Mouse (Mus musculus) limb, embryonic 10.5 days (tissue): ENCODE measurements around the gene Yif1b. TPM values are rescaled to one million over a fixed set of nuclear protein-coding genes. Genes with fewer than 3 reads are reported as not detected.
A peak's percentile ranks its signal among the peaks of the same experiment; 100 is the strongest.
"Not testable (repeated sequence)": the region's sequence is repeated elsewhere in the genome, so short reads cannot be mapped to it uniquely, and the experiment has no call there.

Experiments
- DNase-seq: peaks from one replicate; pipeline ENCODE4 v3.0.0-alpha.2; 2017; ENCODE audit warnings: low spot score
- H3K27ac ChIP-seq: fragments of 300-500 bp; sonication (generic); 2 replicates; pipeline ENCODE4 v1.5.1; 2016; ENCODE audit warnings: mild to moderate bottlenecking
- H3K27me3 ChIP-seq: fragments of 300-500 bp; sonication (generic); 2 replicates; pipeline ENCODE4 v1.6.1; 2016; ENCODE audit warnings: low read depth, mild to moderate bottlenecking; ENCODE audit not compliant: poor library complexity, severe bottlenecking
- H3K36me3 ChIP-seq: fragments of 300-500 bp; sonication (generic); 2 replicates; pipeline ENCODE4 v1.6.1; 2016; ENCODE audit warnings: mild to moderate bottlenecking, moderate library complexity
- H3K4me1 ChIP-seq: fragments of 300-500 bp; sonication (generic); 2 replicates; pipeline ENCODE4 v1.6.1; 2016
- H3K4me3 ChIP-seq: fragments of 300-500 bp; sonication (generic); 2 replicates; pipeline ENCODE4 v1.5.1; 2016; ENCODE audit warnings: mild to moderate bottlenecking, moderate library complexity
- H3K9me3 ChIP-seq: fragments of 300-500 bp; sonication (generic); replicated peaks from 2 replicates; pipeline ENCODE4 v1.6.1; 2016; ENCODE audit warnings: mild to moderate bottlenecking
- WGBS: fragments of 180-500 bp; shearing (Covaris S2); methylation state at CpG from one replicate; pipeline ENCODE4 v1.1.7; 2016; 5-methylcytosine and 5-hydroxymethylcytosine counted together
- polyA plus RNA-seq: library from polyadenylated mRNA; unstranded; fragments of >200 nt; fragmentation: Nextera tagmentation; extraction: Ambion mirVana; gene quantifications from 2 replicates; pipeline ENCODE4 v1.2.1, GENCODE M21; 2016

Gene Yif1b
- polyA plus RNA-seq, 1 experiment from 2014 or later = 103 TPM

DNA sequence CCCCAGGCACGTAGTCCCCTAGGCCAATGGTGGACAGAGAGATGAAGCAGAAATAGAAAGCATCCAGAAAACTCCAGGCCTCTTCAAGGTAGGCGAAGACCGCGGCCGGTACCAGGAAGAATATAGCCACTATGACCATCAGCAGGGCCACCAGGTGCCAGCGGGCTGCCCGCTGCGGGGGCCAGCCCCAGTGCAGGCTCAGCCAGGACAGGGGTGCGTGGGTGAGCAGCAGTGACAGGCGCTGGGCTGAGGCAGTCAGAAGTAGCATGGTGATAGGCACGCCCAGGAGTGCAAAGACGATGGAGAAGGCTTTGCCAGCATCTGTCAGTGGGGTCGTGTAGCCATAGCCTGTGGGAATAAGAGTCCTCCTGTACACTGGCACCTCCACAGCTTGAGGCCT, 12.6 kb upstream of the Yif1b start:
- Histone ChIP-seq H3K36me3 (no peaks in the 10 kb centered on the region), H3K4me1 (peaks cover 11% of the 10 kb centered on the region), H3K4me3 (peak overlapping the region; percentile 37), H3K27ac (peak overlapping the region; percentile 71), H3K9me3 (no peaks in the 10 kb centered on the region), H3K27me3 (peaks cover 18% of the 10 kb centered on the region)
- no peak for DNase-seq
- WGBS = 74% methylated on average over 13 of the region's 13 CpGs

- Histone ChIP-seq H3K9me3 (no peaks in the 10 kb centered on the region), H3K27ac (no peak overlapping the region), H3K4me3 (no peak overlapping the region), H3K4me1 (peaks cover 21% of the 10 kb centered on the region), H3K27me3 (peaks cover 45% of the 10 kb centered on the region), H3K36me3 (no peaks in the 10 kb centered on the region)
- DNase-seq = no peak
- 79% methylated on average over 4 of the region's 4 CpGs for WGBS
These were observed 9.9 kb upstream of the Yif1b start for GRCm38 (mm10) chr7:29228202-29228601.

- no peak overlapping the region for H3K4me3 ChIP-seq
- H3K27me3 ChIP-seq = peaks cover 55% of the 10 kb centered on the region
- WGBS = 62% methylated on average over 3 of the region's 3 CpGs
- DNase-seq = no peak
- H3K4me1 ChIP-seq = peaks cover 11% of the 10 kb centered on the region
- no peaks in the 10 kb centered on the region for H3K9me3 ChIP-seq
- no peak overlapping the region for H3K27ac ChIP-seq
- no peaks in the 10 kb centered on the region for H3K36me3 ChIP-seq
These were observed 7.6 kb upstream of the Yif1b start for GRCm38 (mm10) chr7:29230560-29230959.

DNA sequence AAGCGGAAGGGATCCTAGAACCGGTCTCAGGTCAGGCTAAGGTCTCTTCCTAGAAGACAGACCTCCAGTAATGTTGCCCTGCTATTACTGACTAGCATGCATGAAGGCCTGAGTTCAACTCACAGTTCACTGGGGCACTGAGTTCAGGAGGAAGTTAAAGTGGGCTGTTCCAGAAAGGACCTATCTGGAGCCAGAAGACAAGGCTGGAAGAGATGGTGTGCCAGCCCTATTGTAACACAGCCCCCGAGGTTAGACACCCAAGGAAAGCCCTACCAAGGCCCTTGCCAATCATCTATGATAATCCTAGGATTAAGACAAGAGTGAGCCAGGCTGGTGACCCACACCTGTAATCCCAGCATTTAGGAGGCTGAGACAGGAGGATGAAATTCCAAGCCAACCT, 6.6 kb upstream of the Yif1b start:
- 59% methylated on average over 3 of the region's 3 CpGs for WGBS
- no peak for DNase-seq
- Histone ChIP-seq H3K4me1 (peaks cover 9% of the 10 kb centered on the region), H3K27me3 (peaks cover 55% of the 10 kb centered on the region), H3K36me3 (no peaks in the 10 kb centered on the region), H3K27ac (no peak overlapping the region), H3K9me3 (no peaks in the 10 kb centered on the region), H3K4me3 (peak overlapping the region; percentile 58)

- Histone ChIP-seq H3K27ac (peak within 1 kb of the TSS; percentile 75), H3K27me3 (peaks cover 55% of the 10 kb centered on the region), H3K4me3 (peak within 1 kb of the TSS; percentile 58), H3K4me1 (peaks cover 9% of the 10 kb centered on the region), H3K36me3 (no peaks in the 10 kb centered on the region), H3K9me3 (no peaks in the 10 kb centered on the region)
- WGBS = under 1% methylated on average over 62 of the region's 62 CpGs
- peak; percentile 55 for DNase-seq
These were observed 5.7 kb upstream of the Yif1b start, which contains the start of gene Kcnk6 for GRCm38 (mm10) chr7:29232247-29233013. Gene Kcnk6 (minus strand): TSS chr7:29232515.

DNA sequence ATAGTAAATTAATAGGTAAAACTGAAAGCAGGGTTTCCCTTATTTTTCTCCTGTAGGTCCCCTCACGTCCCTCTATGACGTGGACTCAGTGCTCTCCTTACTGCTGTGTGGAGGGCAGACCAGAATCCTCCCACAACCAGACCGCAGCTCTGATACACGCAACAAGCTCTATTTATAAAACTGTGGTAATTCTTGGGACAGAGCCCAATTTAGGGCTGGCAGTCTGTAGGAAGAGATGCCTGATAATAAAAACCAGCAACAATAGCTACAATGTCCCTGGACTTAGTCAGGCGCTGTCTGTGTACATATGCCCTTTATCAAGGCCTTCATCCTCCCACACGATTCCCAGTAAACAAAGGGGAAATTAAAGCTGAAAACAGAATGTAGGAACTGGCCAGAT, 4.4 kb upstream of the Yif1b start:
- Histone ChIP-seq H3K4me1 (peaks cover 15% of the 10 kb centered on the region), H3K9me3 (no peaks in the 10 kb centered on the region), H3K4me3 (no peak overlapping the region), H3K27ac (no peak overlapping the region), H3K36me3 (no peaks in the 10 kb centered on the region), H3K27me3 (peaks cover 55% of the 10 kb centered on the region)
- 88% methylated on average over 6 of the region's 6 CpGs for WGBS
- DNase-seq = no peak

- Histone ChIP-seq H3K9me3 (no peaks in the 10 kb centered on the region), H3K36me3 (no peaks in the 10 kb centered on the region), H3K27ac (no peak overlapping the region), H3K4me1 (peaks cover 25% of the 10 kb centered on the region), H3K27me3 (peaks cover 46% of the 10 kb centered on the region), H3K4me3 (no peak overlapping the region)
- DNase-seq = no peak
- 69% methylated on average over 5 of the region's 5 CpGs for WGBS
These were observed 3.5 kb upstream of the Yif1b start for GRCm38 (mm10) chr7:29234661-29235060.

GRCm38 (mm10) chr7:29236593-29236992, 1.5 kb upstream of the Yif1b start:
- H3K9me3 ChIP-seq = no peaks in the 10 kb centered on the region
- DNase-seq = no peak
- WGBS = 87% methylated on average over 4 of the region's 4 CpGs
- H3K4me3 ChIP-seq = no peak overlapping the region
- peaks cover 26% of the 10 kb centered on the region for H3K27me3 ChIP-seq
- H3K36me3 ChIP-seq = no peaks in the 10 kb centered on the region; the same call in 1 of the 2 replicates
- peaks cover 26% of the 10 kb centered on the region for H3K4me1 ChIP-seq
- H3K27ac ChIP-seq = no peak overlapping the region

DNA sequence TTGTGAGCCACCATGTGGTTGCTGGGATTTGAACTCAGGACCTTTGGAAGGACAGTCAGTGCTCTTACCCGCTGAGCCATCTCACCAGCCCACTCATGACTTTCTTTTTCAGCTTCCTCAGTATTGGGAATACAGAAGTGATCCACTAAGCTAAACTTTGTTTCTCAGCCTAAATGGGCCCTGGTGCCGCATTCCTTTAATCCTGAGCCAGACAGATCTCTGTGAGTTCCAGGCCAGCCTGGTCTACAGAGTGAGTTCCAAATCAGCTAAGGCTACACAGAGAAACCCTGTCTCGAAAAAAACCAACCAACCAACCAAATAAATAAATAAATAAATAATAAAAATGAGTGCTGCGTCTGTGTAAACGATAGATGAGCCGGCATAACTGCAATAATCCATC, 533 bp upstream of the Yif1b start:
- H3K36me3 ChIP-seq, DNase-seq, H3K9me3 ChIP-seq: not testable (repeated sequence)
- H3K27me3 ChIP-seq = peaks cover 16% of the 10 kb centered on the region
- 34% methylated on average over 6 of the region's 6 CpGs for WGBS
- H3K27ac ChIP-seq = peak overlapping the region; percentile 89
- H3K4me3 ChIP-seq = peak overlapping the region; percentile 70
- H3K4me1 ChIP-seq = peaks cover 18% of the 10 kb centered on the region

GRCm38 (mm10) chr7:29244732-29245416, 6.7 kb downstream of the Yif1b start:
- DNase-seq = no peak
- Histone ChIP-seq H3K27me3 (peaks cover 21% of the 10 kb centered on the region), H3K4me3 (no peak overlapping the region), H3K27ac (no peak overlapping the region), H3K9me3 (no peaks in the 10 kb centered on the region), H3K4me1 (peaks cover 18% of the 10 kb centered on the region), H3K36me3 (peaks cover 39% of the 10 kb centered on the region)
- 86% methylated on average over 7 of the region's 7 CpGs for WGBS

- no peak overlapping the region for H3K27ac ChIP-seq
- H3K36me3 ChIP-seq = peaks cover 39% of the 10 kb centered on the region
- peaks cover 21% of the 10 kb centered on the region for H3K27me3 ChIP-seq
- H3K9me3 ChIP-seq = no peaks in the 10 kb centered on the region
- peaks cover 18% of the 10 kb centered on the region for H3K4me1 ChIP-seq
- DNase-seq = no peak
- H3K4me3 ChIP-seq = no peak overlapping the region
- WGBS = 96% methylated on average over 5 of the region's 5 CpGs
These were observed 7.9 kb downstream of the Yif1b start for GRCm38 (mm10) chr7:29246015-29246414.

DNA sequence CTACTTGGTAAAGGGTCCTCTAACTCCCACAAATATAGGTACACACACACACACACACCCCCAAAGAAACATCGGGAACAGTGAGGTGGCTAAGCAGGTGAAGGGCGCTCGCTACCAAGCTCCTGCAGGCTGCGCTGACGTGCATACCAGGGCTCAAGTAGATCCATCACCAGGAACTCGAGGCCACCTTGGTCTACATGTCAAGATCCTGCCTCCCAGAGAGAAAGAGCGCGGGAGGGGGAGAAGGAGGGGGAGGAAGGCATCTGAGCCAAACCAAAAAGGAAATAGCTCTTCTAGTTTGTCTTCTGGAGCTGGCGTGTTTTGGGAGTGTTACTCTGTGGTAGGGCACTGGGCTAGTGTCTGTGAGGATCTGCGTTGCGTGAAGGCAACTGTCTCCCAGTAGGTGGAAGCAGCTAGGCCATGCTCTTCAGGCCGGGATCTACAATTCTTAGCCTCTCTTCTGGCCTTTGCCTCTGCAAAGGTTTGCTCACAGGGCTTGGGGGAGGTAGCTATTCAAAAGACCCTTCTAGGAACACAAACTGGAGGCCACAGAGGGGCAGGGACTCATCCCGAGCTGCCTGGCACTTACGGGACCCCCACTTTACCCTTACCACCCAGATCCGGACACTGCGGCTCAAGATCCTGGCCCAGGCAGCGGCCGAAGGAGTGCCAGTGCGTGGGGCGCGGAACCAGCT, 8.6 kb downstream of the Yif1b start:
- H3K27me3 ChIP-seq = peaks cover 21% of the 10 kb centered on the region
- 84% methylated on average over 21 of the region's 21 CpGs for WGBS
- peak overlapping the region; percentile 68; the same call in 1 of the 2 replicates for H3K27ac ChIP-seq

DNA sequence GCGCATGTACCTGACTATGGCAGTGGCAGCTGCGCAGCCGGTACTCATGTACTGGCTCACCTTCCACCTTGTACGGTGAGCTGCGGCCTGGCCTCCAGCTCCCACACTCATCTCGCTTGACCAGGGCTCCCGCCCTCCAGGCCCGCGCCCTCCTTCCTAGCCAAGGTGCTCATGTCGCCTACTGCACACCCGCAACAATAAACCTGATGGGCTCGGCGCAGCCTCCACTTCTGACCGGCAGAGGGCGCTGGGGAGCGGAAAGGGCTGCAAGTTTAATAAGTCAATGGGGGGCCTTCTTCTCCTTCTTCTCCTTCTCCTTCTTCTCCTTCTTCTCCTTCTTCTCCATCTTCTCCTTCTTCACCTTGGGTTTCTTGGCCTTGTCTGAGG, 9.2 kb downstream of the Yif1b start:
- Histone ChIP-seq H3K9me3 (no peaks in the 10 kb centered on the region), H3K27ac (peak overlapping the region; percentile 68), H3K4me1 (peaks cover 18% of the 10 kb centered on the region), H3K4me3 (peak overlapping the region; percentile 48), H3K36me3 (peaks cover 39% of the 10 kb centered on the region), H3K27me3 (peaks cover 21% of the 10 kb centered on the region)
- 25% methylated on average over 16 of the region's 16 CpGs for WGBS
- peak; percentile 92 for DNase-seq

More for the DNA sequence above, 8.6 kb downstream of the Yif1b start:
- Histone ChIP-seq H3K4me3 (peak overlapping the region; percentile 48), H3K4me1 (peaks cover 18% of the 10 kb centered on the region), H3K9me3 (no peaks in the 10 kb centered on the region), H3K36me3 (peaks cover 39% of the 10 kb centered on the region)
- no peak for DNase-seq
